Mouse (Mus musculus) lung, adult 2 months (tissue): Measurements from ENCODE around the gene Slamf9.

ENCODE experiments used
- CTCF ChIP-seq: fragments of 200-500 bp; IDR thresholded peaks from 2 replicates; pipeline ENCODE4 v1.5.1; 2011; ENCODE audit warnings: mild to moderate bottlenecking, low read length, control low read depth; ENCODE audit not compliant: insufficient read depth
- POLR2A ChIP-seq: fragments of 200-500 bp; IDR thresholded peaks from 2 replicates; pipeline ENCODE4 v1.6.1; 2011; ENCODE audit warnings: low read depth, mild to moderate bottlenecking, control low read depth, low read length, borderline replicate concordance; ENCODE audit errors: extremely low read depth

DNA sequence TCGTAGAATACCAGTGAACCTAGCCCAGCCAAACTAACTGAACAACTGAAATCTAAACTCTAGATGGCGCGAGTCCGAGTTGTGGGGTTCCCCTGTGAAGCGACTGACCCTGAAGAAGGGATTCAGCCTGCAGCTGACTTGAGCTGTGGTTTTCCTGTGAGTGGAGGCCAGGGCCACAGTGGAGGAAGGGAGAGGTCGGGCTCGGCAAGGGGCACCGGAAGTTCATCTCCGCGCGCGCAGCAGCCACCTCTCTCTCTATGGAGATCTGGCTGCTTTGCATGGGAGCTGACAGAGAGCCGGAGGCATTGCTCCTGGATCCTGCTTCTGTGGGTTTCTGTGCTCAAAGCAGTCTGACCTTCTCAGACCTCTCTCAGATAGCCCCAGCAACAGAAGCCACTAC, 37.8 kb downstream of the Slamf9 start:
- TF ChIP-seq CTCF = peak; percentile 20; the same call in 1 of the 2 replicates
- TF ChIP-seq POLR2A = peak; percentile 9; the same call in 1 of the 2 replicates
